Mouse (Mus musculus) cerebellum, postnatal 36 days (tissue): ENCODE data around the gene Ryr2.
"Not testable (repeated sequence)": the region's sequence is repeated elsewhere in the genome, so short reads cannot be mapped to it uniquely, and the experiment has no call there.

Source experiments
- DNase-seq, 2 experiments: peaks; one replicate each; pipeline ENCODE4 v3.0.0; 2021 to 2022; ENCODE audit warnings: mixed read lengths in 2 of 2

Gene Ryr2

GRCm38 (mm10) chr13:11869486-11869885, 237.3 kb downstream of the Ryr2 start:
- DNase-seq: no peak

GRCm38 (mm10) chr13:11868979-11869378, 237.8 kb downstream of the Ryr2 start:
- DNase-seq: no peak

- no peak for DNase-seq
Observed at GRCm38 (mm10) chr13:11868056-11868455, 238.7 kb downstream of the Ryr2 start.

- no peak for DNase-seq
Observed at GRCm38 (mm10) chr13:11865261-11865660, 241.5 kb downstream of the Ryr2 start.

- no peak for DNase-seq
Observed at GRCm38 (mm10) chr13:11851691-11852090, 255.1 kb downstream of the Ryr2 start.

- no peak for DNase-seq
Observed at GRCm38 (mm10) chr13:11843889-11844288, 262.9 kb downstream of the Ryr2 start.

- no peak for DNase-seq
Observed at GRCm38 (mm10) chr13:11837870-11838269, 268.9 kb downstream of the Ryr2 start.

GRCm38 (mm10) chr13:11837152-11837551, 269.6 kb downstream of the Ryr2 start:
- DNase-seq: no peak

GRCm38 (mm10) chr13:11836304-11837078, 270.3 kb downstream of the Ryr2 start:
- DNase-seq: no peak

GRCm38 (mm10) chr13:11831210-11831609, 275.5 kb downstream of the Ryr2 start:
- no peak for DNase-seq

GRCm38 (mm10) chr13:11825563-11826226, 281.1 kb downstream of the Ryr2 start:
- DNase-seq: no peak

- no peak for DNase-seq
Observed at GRCm38 (mm10) chr13:11818723-11819122, 288.0 kb downstream of the Ryr2 start.

GRCm38 (mm10) chr13:11809365-11809764, 297.4 kb downstream of the Ryr2 start:
- DNase-seq: not testable (repeated sequence)

- peak; percentile 82 to 85 for DNase-seq
Observed at GRCm38 (mm10) chr13:11792536-11792935, 314.2 kb downstream of the Ryr2 start.

GRCm38 (mm10) chr13:11790536-11790935, 316.2 kb downstream of the Ryr2 start:
- DNase-seq: no peak

- no peak for DNase-seq
Observed at GRCm38 (mm10) chr13:11782411-11783155, 324.2 kb downstream of the Ryr2 start.

GRCm38 (mm10) chr13:11781065-11781464, 325.7 kb downstream of the Ryr2 start:
- peak; percentile 28 to 42 for DNase-seq

GRCm38 (mm10) chr13:11777726-11778125, 329.0 kb downstream of the Ryr2 start:
- no peak for DNase-seq

- no peak for DNase-seq
Observed at GRCm38 (mm10) chr13:11772173-11772572, 334.6 kb downstream of the Ryr2 start.

- DNase-seq: no peak
Observed at GRCm38 (mm10) chr13:11766899-11767298, 339.8 kb downstream of the Ryr2 start.

- no peak for DNase-seq
Observed at GRCm38 (mm10) chr13:11763925-11764324, 342.8 kb downstream of the Ryr2 start.

- peak; percentile 44 to 68 for DNase-seq
Observed at GRCm38 (mm10) chr13:11763104-11763503, 343.6 kb downstream of the Ryr2 start.

- DNase-seq: no peak
Observed at GRCm38 (mm10) chr13:11757894-11758293, 348.9 kb downstream of the Ryr2 start.

GRCm38 (mm10) chr13:11745479-11745878, 361.3 kb downstream of the Ryr2 start:
- DNase-seq: no peak
